ENCODE assay signal across 20 mouse cellular contexts in the genomic region with DNA sequence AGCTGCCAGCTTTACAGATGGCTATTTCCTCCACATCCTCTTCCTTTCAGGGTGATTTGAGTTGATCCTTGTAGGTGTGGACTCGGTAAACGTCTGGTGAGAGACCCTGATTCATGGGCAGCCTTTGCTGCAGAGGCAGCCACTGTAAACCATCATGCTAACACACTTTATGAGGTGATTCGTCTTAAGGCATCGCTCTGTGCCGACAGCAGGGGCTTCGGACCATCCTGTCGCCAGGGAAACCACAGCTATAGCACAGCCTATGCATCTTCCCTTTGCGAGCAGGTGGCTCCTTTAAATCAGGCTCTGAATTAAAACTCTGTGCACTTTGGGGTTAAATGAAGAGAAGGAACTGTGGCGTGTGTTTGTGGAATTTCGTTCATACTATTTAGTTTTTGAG.
DNase-seq lines count a peak whose midpoint lies in the region; ATAC-seq and TF ChIP-seq lines count a peak whose summit lies in the region.
"Had no signal": no experiment of that assay in that cellular context is flagged by ENCODE, and none has a peak within 500 bp of the region (broad histone marks: within the 10 kb centered on the region; RNA-seq: fewer than 3 reads in every experiment).

No protein-coding gene starts in this region.

- TF ChIP-seq CTCF in midbrain, postnatal 0 days (IDR thresholded peaks at IDR 0.05): no peak

- no peaks in the 10 kb centered on the region for H3K27me3 ChIP-seq in hindbrain, embryonic 13.5 days
- H3K27me3 ChIP-seq in hindbrain, embryonic 11.5 days (ENCODE audit: control insufficient read depth, insufficient read depth, low read length): no peaks in the 10 kb centered on the region
- no peaks in the 10 kb centered on the region for H3K27me3 ChIP-seq in midbrain, postnatal 0 days (ENCODE audit: insufficient read depth, low read length)
- H3K27me3 ChIP-seq in midbrain, embryonic 16.5 days (ENCODE audit: control insufficient read depth, insufficient read depth, low read depth, low read length): no peaks in the 10 kb centered on the region
- no peaks in the 10 kb centered on the region for H3K27me3 ChIP-seq in neural tube, embryonic 12.5 days (replicated peaks)
- H3K27me3 ChIP-seq: CH12.LX; embryonic facial prominence, embryonic 12.5 days; forebrain, embryonic 12.5 days; heart, embryonic 12.5 days; Patski had no signal

- no peak overlapping the region for H3K4me2 ChIP-seq in hindbrain, embryonic 13.5 days
- no peak overlapping the region for H3K4me2 ChIP-seq in hindbrain, embryonic 11.5 days (replicated peaks; ENCODE audit: low read depth, low read length)
- H3K4me2 ChIP-seq in midbrain, postnatal 0 days (ENCODE audit: low read depth, low read length, poor library complexity, severe bottlenecking): no peak overlapping the region
- H3K4me2 ChIP-seq in midbrain, embryonic 16.5 days (ENCODE audit: low read length): no peak overlapping the region
- H3K4me2 ChIP-seq in neural tube, embryonic 12.5 days (replicated peaks): no peak overlapping the region
- H3K4me2 ChIP-seq: embryonic facial prominence, embryonic 12.5 days; forebrain, embryonic 12.5 days; heart, embryonic 12.5 days; hindbrain, embryonic 14.5 days had no signal

- DNase-seq in hindbrain, embryonic 11.5 days (ENCODE audit: low spot score): no peak
- peak; percentile 27 for DNase-seq in midbrain, postnatal 0 days (ENCODE audit: low spot score)
- no peak for DNase-seq in gastrocnemius, postnatal 10 days
- DNase-seq in lung, postnatal 14 days: no peak
- DNase-seq: adrenal gland, postnatal 14 days; cerebellum, adult 11-12 months; cerebellum, adult 9-10 months; cerebellum, postnatal 25 days; gastrocnemius, postnatal 25 days had no signal

- H3K36me3 ChIP-seq in hindbrain, embryonic 13.5 days: no peaks in the 10 kb centered on the region
- no peaks in the 10 kb centered on the region for H3K36me3 ChIP-seq in hindbrain, embryonic 11.5 days (ENCODE audit: control insufficient read depth, insufficient read depth, low read length)
- no peaks in the 10 kb centered on the region for H3K36me3 ChIP-seq in midbrain, postnatal 0 days (ENCODE audit: insufficient read depth, low read length)
- H3K36me3 ChIP-seq in midbrain, embryonic 16.5 days (ENCODE audit: control insufficient read depth, insufficient read depth, low read length): no peaks in the 10 kb centered on the region
- no peaks in the 10 kb centered on the region for H3K36me3 ChIP-seq in neural tube, embryonic 12.5 days
- H3K36me3 ChIP-seq: embryonic facial prominence, embryonic 12.5 days; forebrain, embryonic 12.5 days; heart, embryonic 12.5 days had no signal

- H3K27ac ChIP-seq in hindbrain, embryonic 13.5 days: no peak overlapping the region
- no peak overlapping the region for H3K27ac ChIP-seq in hindbrain, embryonic 11.5 days (ENCODE audit: low read depth, low read length)
- H3K27ac ChIP-seq in midbrain, postnatal 0 days (ENCODE audit: low read depth, low read length): no peak overlapping the region
- H3K27ac ChIP-seq in midbrain, embryonic 16.5 days (ENCODE audit: low read length): no peak overlapping the region
- H3K27ac ChIP-seq in neural tube, embryonic 12.5 days: no peak overlapping the region
- H3K27ac ChIP-seq: embryonic facial prominence, embryonic 12.5 days; forebrain, embryonic 12.5 days; hindbrain, embryonic 14.5 days had no signal

- 0 out of 2 replicates have a peak, but pooled peaks have one; percentile 46 for ATAC-seq in hindbrain, embryonic 13.5 days (ENCODE audit: low FRiP score)
- ATAC-seq in hindbrain, embryonic 11.5 days (ENCODE audit: low FRiP score): no peak
- ATAC-seq in midbrain, postnatal 0 days (ENCODE audit: low FRiP score): no peak
- no peak for ATAC-seq in midbrain, embryonic 16.5 days
- ATAC-seq in neural tube, embryonic 12.5 days (ENCODE audit: low FRiP score, low read depth): peak; percentile 61; the same call in 1 of the 2 replicates
- ATAC-seq: activated CD4-positive, CD25-positive, alpha-beta regulatory T cell, adult 4 months; forebrain, embryonic 16.5 days; Patski had no signal

- H3K4me3 ChIP-seq in hindbrain, embryonic 13.5 days: no peak overlapping the region
- no peak overlapping the region for H3K4me3 ChIP-seq in hindbrain, embryonic 11.5 days (ENCODE audit: low read depth, low read length)
- no peak overlapping the region for H3K4me3 ChIP-seq in midbrain, postnatal 0 days (ENCODE audit: low read depth, low read length)
- no peak overlapping the region for H3K4me3 ChIP-seq in midbrain, embryonic 16.5 days (ENCODE audit: low read depth, low read length)
- no peak overlapping the region for H3K4me3 ChIP-seq in neural tube, embryonic 12.5 days
- H3K4me3 ChIP-seq: embryonic facial prominence, embryonic 12.5 days; forebrain, embryonic 12.5 days; heart, embryonic 12.5 days had no signal

- peak overlapping the region; percentile 29; the same call in 1 of the 2 replicates for H3K9ac ChIP-seq in hindbrain, embryonic 13.5 days
- H3K9ac ChIP-seq in hindbrain, embryonic 11.5 days (ENCODE audit: low read depth, low read length): no peak overlapping the region
- no peak overlapping the region for H3K9ac ChIP-seq in midbrain, postnatal 0 days (replicated peaks; ENCODE audit: low read length, poor library complexity, severe bottlenecking)
- H3K9ac ChIP-seq in midbrain, embryonic 16.5 days (ENCODE audit: low read depth, low read length): no peak overlapping the region
- no peak overlapping the region for H3K9ac ChIP-seq in neural tube, embryonic 12.5 days
- H3K9ac ChIP-seq: embryonic facial prominence, embryonic 12.5 days; forebrain, embryonic 12.5 days; heart, embryonic 12.5 days; hindbrain, embryonic 14.5 days had no signal

- 45% methylated on average over 10 of the region's 10 CpGs for WGBS in hindbrain, embryonic 13.5 days
- WGBS in hindbrain, embryonic 11.5 days: 70% methylated on average over 10 of the region's 10 CpGs
- 58% methylated on average over 10 of the region's 10 CpGs for WGBS in midbrain, postnatal 0 days
- 68% methylated on average over 10 of the region's 10 CpGs for WGBS in midbrain, embryonic 16.5 days
- WGBS in neural tube, embryonic 12.5 days: 33% methylated on average over 10 of the region's 10 CpGs

- no peaks in the 10 kb centered on the region for H3K9me3 ChIP-seq in hindbrain, embryonic 13.5 days
- H3K9me3 ChIP-seq in hindbrain, embryonic 11.5 days (ENCODE audit: control insufficient read depth, low read length): no peaks in the 10 kb centered on the region
- no peaks in the 10 kb centered on the region for H3K9me3 ChIP-seq in midbrain, postnatal 0 days (ENCODE audit: low read length)
- H3K9me3 ChIP-seq in midbrain, embryonic 16.5 days (replicated peaks; ENCODE audit: control insufficient read depth, low read length, poor library complexity, severe bottlenecking): no peaks in the 10 kb centered on the region
- no peaks in the 10 kb centered on the region for H3K9me3 ChIP-seq in neural tube, embryonic 12.5 days
- H3K9me3 ChIP-seq: embryonic facial prominence, embryonic 12.5 days; forebrain, embryonic 12.5 days; heart, embryonic 12.5 days had no signal

- peaks cover 29% of the 10 kb centered on the region for H3K4me1 ChIP-seq in hindbrain, embryonic 13.5 days (replicated peaks)
- H3K4me1 ChIP-seq in hindbrain, embryonic 11.5 days (replicated peaks; ENCODE audit: control insufficient read depth, insufficient read depth, low read length): no peaks in the 10 kb centered on the region
- peaks cover 6% of the 10 kb centered on the region; the same call in 1 of the 2 replicates for H3K4me1 ChIP-seq in midbrain, postnatal 0 days (ENCODE audit: insufficient read depth, low read length)
- H3K4me1 ChIP-seq in midbrain, embryonic 16.5 days (ENCODE audit: control insufficient read depth, insufficient read depth, low read length): peaks cover 8% of the 10 kb centered on the region; the same call in 1 of the 2 replicates
- peaks cover 16% of the 10 kb centered on the region for H3K4me1 ChIP-seq in neural tube, embryonic 12.5 days

Comparison
In these comparisons a context has a peak if more than half of its experiments do, and no peak if none do; other contexts are left out.
1. ATAC-seq: peak in hindbrain, embryonic 13.5 days (single experiment) and neural tube, embryonic 12.5 days (single experiment); none in hindbrain, embryonic 11.5 days (single experiment), midbrain, postnatal 0 days (single experiment) and midbrain, embryonic 16.5 days (single experiment).